Mouse (Mus musculus) intestine, embryonic 15.5 days (tissue): Measurements from ENCODE around the gene Tmem253. TPM values are rescaled to one million over a fixed set of nuclear protein-coding genes. Genes with fewer than 3 reads are reported as not detected.
"Not testable (repeated sequence)": the region's sequence is repeated elsewhere in the genome, so short reads cannot be mapped to it uniquely, and the experiment has no call there.

Experiments
- ATAC-seq: fragments of 200-750 bp; cut with Nextera tagmentation; 2 replicates; pipeline ENCODE4 v1.8.0; 2017; ENCODE audit warnings: moderate TSS enrichment, moderate library complexity
- H3K27ac ChIP-seq: fragments of 300-500 bp; sonication (generic); 2 replicates; pipeline ENCODE4 v1.5.1; 2015; ENCODE audit warnings: mild to moderate bottlenecking, inconsistent platforms
- H3K27me3 ChIP-seq: fragments of 300-500 bp; sonication (generic); replicated peaks from 2 replicates; pipeline ENCODE4 v1.6.1; 2015; ENCODE audit warnings: inconsistent platforms
- H3K36me3 ChIP-seq: fragments of 300-500 bp; sonication (generic); 2 replicates; pipeline ENCODE4 v1.6.1; 2015; ENCODE audit warnings: inconsistent platforms
- H3K4me1 ChIP-seq: fragments of 300-500 bp; sonication (generic); replicated peaks from 2 replicates; pipeline ENCODE4 v1.6.1; 2015; ENCODE audit warnings: inconsistent platforms
- H3K4me2 ChIP-seq: fragments of 300-500 bp; sonication (generic); replicated peaks from 2 replicates; pipeline ENCODE4 v1.6.1; 2015; ENCODE audit warnings: mild to moderate bottlenecking, inconsistent platforms
- H3K4me3 ChIP-seq: fragments of 300-500 bp; sonication (generic); replicated peaks from 2 replicates; pipeline ENCODE4 v1.5.1; 2015; ENCODE audit warnings: inconsistent platforms
- H3K9ac ChIP-seq: fragments of 300-500 bp; sonication (generic); 2 replicates; pipeline ENCODE4 v1.6.1; 2015; ENCODE audit warnings: inconsistent platforms
- H3K9me3 ChIP-seq: fragments of 300-500 bp; sonication (generic); 2 replicates; pipeline ENCODE4 v1.6.1; 2016; ENCODE audit warnings: inconsistent platforms
- WGBS: fragments of 180-500 bp; shearing (Covaris S2); methylation state at CpG from one replicate; pipeline ENCODE4 v1.1.7; 2015; 5-methylcytosine and 5-hydroxymethylcytosine counted together
- polyA plus RNA-seq: library from polyadenylated mRNA; unstranded; fragments of >200 nt; fragmentation: Nextera tagmentation; extraction: Ambion mirVana; gene quantifications from 2 replicates; pipeline ENCODE4 v1.2.1, GENCODE M21; 2015

Tmem253 gene
- polyA plus RNA-seq, 1 experiment from 2014 or later = 50.1 TPM

GRCm38 (mm10) chr14:52039332-52039731 is 23.9 kb downstream of the Tmem253 start:
- no peak overlapping the region for H3K4me3 ChIP-seq
- 55% methylated on average over 5 of the region's 5 CpGs for WGBS
- no peaks in the 10 kb centered on the region for H3K36me3 ChIP-seq
- no peaks in the 10 kb centered on the region for H3K9me3 ChIP-seq
- H3K9ac ChIP-seq = no peak overlapping the region
- H3K4me1 ChIP-seq = no peaks in the 10 kb centered on the region
- ATAC-seq = peak; percentile 79
- no peak overlapping the region for H3K27ac ChIP-seq
- no peak overlapping the region for H3K4me2 ChIP-seq
- no peaks in the 10 kb centered on the region for H3K27me3 ChIP-seq

- not testable (repeated sequence) for H3K27me3 ChIP-seq, H3K4me1 ChIP-seq, H3K9ac ChIP-seq, H3K9me3 ChIP-seq, ATAC-seq, H3K36me3 ChIP-seq, H3K4me2 ChIP-seq, H3K27ac ChIP-seq, H3K4me3 ChIP-seq
- 64% methylated on average over 3 of the region's 3 CpGs for WGBS
These were observed 26.9 kb downstream of the Tmem253 start, which contains the start of gene Olfr221 for GRCm38 (mm10) chr14:52042359-52042758. Olfr221 (minus strand) TSS chr14:52042459.

- no peaks in the 10 kb centered on the region for H3K9me3 ChIP-seq
- H3K9ac ChIP-seq = no peak overlapping the region
- no peak overlapping the region for H3K4me3 ChIP-seq
- 76% methylated on average over 6 of the region's 6 CpGs for WGBS
- no peak overlapping the region for H3K27ac ChIP-seq
- no peak for ATAC-seq
- H3K4me1 ChIP-seq = 0 out of 2 replicates have a peak, but pooled peaks cover 4% of the 10 kb centered on the region
- no peaks in the 10 kb centered on the region for H3K36me3 ChIP-seq
- no peaks in the 10 kb centered on the region for H3K27me3 ChIP-seq
- H3K4me2 ChIP-seq = no peak overlapping the region
These were observed 28.0 kb downstream of the Tmem253 start for GRCm38 (mm10) chr14:52043446-52043845.

- peak; percentile 85 for ATAC-seq
- H3K4me3 ChIP-seq = no peak overlapping the region
- H3K4me1 ChIP-seq = 0 out of 2 replicates have a peak, but pooled peaks cover 4% of the 10 kb centered on the region
- H3K9ac ChIP-seq = no peak overlapping the region
- no peaks in the 10 kb centered on the region for H3K36me3 ChIP-seq
- H3K27me3 ChIP-seq = no peaks in the 10 kb centered on the region
- no peak overlapping the region for H3K4me2 ChIP-seq
- no peaks in the 10 kb centered on the region for H3K9me3 ChIP-seq
- 5% methylated on average over 8 of the region's 8 CpGs for WGBS
- H3K27ac ChIP-seq = no peak overlapping the region
These were observed 29.6 kb downstream of the Tmem253 start for GRCm38 (mm10) chr14:52044901-52045678.

GRCm38 (mm10) chr14:52045966-52046565 is 30.6 kb downstream of the Tmem253 start:
- 0 out of 2 replicates have a peak, but pooled peaks cover 4% of the 10 kb centered on the region for H3K4me1 ChIP-seq
- H3K9ac ChIP-seq = no peak overlapping the region
- no peak overlapping the region for H3K4me2 ChIP-seq
- no peak for ATAC-seq
- H3K4me3 ChIP-seq = no peak overlapping the region
- H3K9me3 ChIP-seq = no peaks in the 10 kb centered on the region
- H3K27ac ChIP-seq = no peak overlapping the region
- no peaks in the 10 kb centered on the region for H3K27me3 ChIP-seq
- WGBS = 83% methylated on average over 9 of the region's 9 CpGs
- no peaks in the 10 kb centered on the region for H3K36me3 ChIP-seq

- not testable (repeated sequence) for ATAC-seq, H3K9me3 ChIP-seq, H3K27me3 ChIP-seq, H3K36me3 ChIP-seq, H3K4me3 ChIP-seq, H3K27ac ChIP-seq, H3K4me2 ChIP-seq, H3K9ac ChIP-seq, H3K4me1 ChIP-seq
- WGBS = 90% methylated on average over 3 of the region's 3 CpGs
These were observed 37.3 kb downstream of the Tmem253 start for GRCm38 (mm10) chr14:52052720-52053119.

- WGBS = 62% methylated on average over 4 of the region's 4 CpGs
- Histone ChIP-seq H3K4me1 (0 out of 2 replicates have a peak, but pooled peaks cover 5% of the 10 kb centered on the region), H3K9ac (no peak overlapping the region), H3K27ac (no peak overlapping the region), H3K4me3 (no peak overlapping the region), H3K4me2 (no peak overlapping the region), H3K27me3 (no peaks in the 10 kb centered on the region), H3K9me3 (no peaks in the 10 kb centered on the region), H3K36me3 (no peaks in the 10 kb centered on the region)
- ATAC-seq = no peak
These were observed 44.5 kb downstream of the Tmem253 start for GRCm38 (mm10) chr14:52059982-52060381.

- Histone ChIP-seq H3K36me3 (no peaks in the 10 kb centered on the region), H3K27ac (no peak overlapping the region), H3K4me2 (no peak overlapping the region), H3K9ac (no peak overlapping the region), H3K4me3 (no peak overlapping the region), H3K9me3 (no peaks in the 10 kb centered on the region), H3K27me3 (no peaks in the 10 kb centered on the region), H3K4me1 (0 out of 2 replicates have a peak, but pooled peaks cover 5% of the 10 kb centered on the region)
- ATAC-seq = no peak
- WGBS = 88% methylated on average over 1 of the region's 1 CpGs
These were observed 45.3 kb downstream of the Tmem253 start for GRCm38 (mm10) chr14:52060800-52061199.

GRCm38 (mm10) chr14:52061798-52062197 is 46.3 kb downstream of the Tmem253 start:
- WGBS = 79% methylated on average over 8 of the region's 8 CpGs
- Histone ChIP-seq H3K4me3 (no peak overlapping the region), H3K4me1 (0 out of 2 replicates have a peak, but pooled peaks cover 5% of the 10 kb centered on the region), H3K36me3 (no peaks in the 10 kb centered on the region), H3K9ac (no peak overlapping the region), H3K9me3 (no peaks in the 10 kb centered on the region), H3K4me2 (no peak overlapping the region), H3K27ac (no peak overlapping the region), H3K27me3 (no peaks in the 10 kb centered on the region)
- no peak for ATAC-seq

- WGBS = 48% methylated on average over 4 of the region's 4 CpGs
- Histone ChIP-seq H3K4me1 (no peaks in the 10 kb centered on the region), H3K36me3 (no peaks in the 10 kb centered on the region), H3K27ac (no peak overlapping the region), H3K4me2 (no peak overlapping the region), H3K4me3 (no peak overlapping the region), H3K9ac (no peak overlapping the region), H3K9me3 (no peaks in the 10 kb centered on the region), H3K27me3 (no peaks in the 10 kb centered on the region)
- ATAC-seq = no peak
These were observed 50.7 kb downstream of the Tmem253 start for GRCm38 (mm10) chr14:52066135-52066534.
